Mouse (Mus musculus) embryonic facial prominence, embryonic 15.5 days (tissue): ENCODE results near the gene Pakap. TPM values are rescaled to one million over a fixed set of nuclear protein-coding genes. Genes with fewer than 3 reads are reported as not detected.

ENCODE experiments used
- ATAC-seq: fragments of 200-750 bp; cut with Nextera tagmentation; 2 replicates; pipeline ENCODE4 v1.8.0; 2017; ENCODE audit warnings: low read depth, moderate TSS enrichment; ENCODE audit not compliant: insufficient number of reproducible peaks, low FRiP score, low TSS enrichment
- H3K27ac ChIP-seq: fragments of 300-500 bp; sonication (generic); replicated peaks from 2 replicates; pipeline ENCODE4 v1.5.1; 2015; ENCODE audit warnings: mild to moderate bottlenecking, inconsistent platforms
- H3K27me3 ChIP-seq: fragments of 300-500 bp; sonication (generic); 2 replicates; pipeline ENCODE4 v1.6.1; 2015; ENCODE audit warnings: inconsistent platforms
- H3K36me3 ChIP-seq: fragments of 300-500 bp; sonication (generic); 2 replicates; pipeline ENCODE4 v1.6.1; 2015; ENCODE audit warnings: mild to moderate bottlenecking, inconsistent platforms
- H3K4me1 ChIP-seq: fragments of 300-500 bp; sonication (generic); 2 replicates; pipeline ENCODE4 v1.6.1; 2015; ENCODE audit warnings: inconsistent platforms
- H3K4me2 ChIP-seq: fragments of 300-500 bp; sonication (generic); replicated peaks from 2 replicates; pipeline ENCODE4 v1.6.1; 2015; ENCODE audit warnings: mild to moderate bottlenecking, inconsistent platforms
- H3K4me3 ChIP-seq: fragments of 300-500 bp; sonication (generic); replicated peaks from 2 replicates; pipeline ENCODE4 v1.5.1; 2015; ENCODE audit warnings: mild to moderate bottlenecking, inconsistent platforms
- H3K9ac ChIP-seq: fragments of 300-500 bp; sonication (generic); 2 replicates; pipeline ENCODE4 v1.6.1; 2015; ENCODE audit warnings: inconsistent platforms
- H3K9me3 ChIP-seq: fragments of 300-500 bp; sonication (generic); replicated peaks from 2 replicates; pipeline ENCODE4 v1.6.1; 2016; ENCODE audit warnings: inconsistent platforms
- WGBS: fragments of 180-500 bp; shearing (Covaris S2); methylation state at CpG from one replicate; pipeline ENCODE4 v1.1.7; 2015; 5-methylcytosine and 5-hydroxymethylcytosine counted together
- polyA plus RNA-seq: library from polyadenylated mRNA; unstranded; fragments of >200 nt; fragmentation: Nextera tagmentation; extraction: Ambion mirVana; gene quantifications from 2 replicates; pipeline ENCODE4 v1.2.1, GENCODE M21; 2015

Gene Pakap
- polyA plus RNA-seq, 1 experiment from 2014 or later = 27.6 TPM

GRCm38 (mm10) chr4:57920522-57920921, 352.5 kb downstream of the Pakap start:
- Histone ChIP-seq H3K4me3 (no peak overlapping the region), H3K4me2 (no peak overlapping the region), H3K4me1 (peaks cover 18% of the 10 kb centered on the region), H3K9me3 (no peaks in the 10 kb centered on the region), H3K27ac (no peak overlapping the region), H3K27me3 (no peaks in the 10 kb centered on the region), H3K9ac (no peak overlapping the region), H3K36me3 (no peaks in the 10 kb centered on the region)
- ATAC-seq = no peak
- WGBS = 89% methylated on average over 1 of the region's 1 CpGs

- Histone ChIP-seq H3K4me1 (peaks cover 8% of the 10 kb centered on the region; the same call in 1 of the 2 replicates), H3K9me3 (no peaks in the 10 kb centered on the region)
These were observed 354.2 kb downstream of the Pakap start for GRCm38 (mm10) chr4:57922171-57922570.

GRCm38 (mm10) chr4:57924556-57925071, 356.6 kb downstream of the Pakap start:
- H3K36me3 ChIP-seq = no peaks in the 10 kb centered on the region
- no peak overlapping the region for H3K4me3 ChIP-seq
- WGBS = 59% methylated on average over 6 of the region's 6 CpGs
- H3K9me3 ChIP-seq = no peaks in the 10 kb centered on the region
- peaks cover 6% of the 10 kb centered on the region; the same call in 1 of the 2 replicates for H3K4me1 ChIP-seq
- H3K4me2 ChIP-seq = no peak overlapping the region
- no peaks in the 10 kb centered on the region for H3K27me3 ChIP-seq
- no peak for ATAC-seq
- H3K27ac ChIP-seq = no peak overlapping the region
- H3K9ac ChIP-seq = no peak overlapping the region

More at GRCm38 (mm10) chr4:57922171-57922570, 354.2 kb downstream of the Pakap start:
- Histone ChIP-seq H3K27ac (no peak overlapping the region), H3K27me3 (no peaks in the 10 kb centered on the region), H3K36me3 (no peaks in the 10 kb centered on the region), H3K4me2 (no peak overlapping the region), H3K9ac (no peak overlapping the region), H3K4me3 (no peak overlapping the region)
- WGBS = 75% methylated on average over 5 of the region's 5 CpGs
- no peak for ATAC-seq

- WGBS = 21% methylated on average over 3 of the region's 3 CpGs
- H3K9me3 ChIP-seq = no peaks in the 10 kb centered on the region
- H3K4me2 ChIP-seq = no peak overlapping the region
- H3K9ac ChIP-seq = no peak overlapping the region
- no peak overlapping the region for H3K4me3 ChIP-seq
- no peaks in the 10 kb centered on the region for H3K36me3 ChIP-seq
- ATAC-seq = no peak
- H3K4me1 ChIP-seq = no peaks in the 10 kb centered on the region
- H3K27ac ChIP-seq = no peak overlapping the region
- H3K27me3 ChIP-seq = no peaks in the 10 kb centered on the region
These were observed 359.7 kb downstream of the Pakap start for GRCm38 (mm10) chr4:57927464-57928205.

DNA sequence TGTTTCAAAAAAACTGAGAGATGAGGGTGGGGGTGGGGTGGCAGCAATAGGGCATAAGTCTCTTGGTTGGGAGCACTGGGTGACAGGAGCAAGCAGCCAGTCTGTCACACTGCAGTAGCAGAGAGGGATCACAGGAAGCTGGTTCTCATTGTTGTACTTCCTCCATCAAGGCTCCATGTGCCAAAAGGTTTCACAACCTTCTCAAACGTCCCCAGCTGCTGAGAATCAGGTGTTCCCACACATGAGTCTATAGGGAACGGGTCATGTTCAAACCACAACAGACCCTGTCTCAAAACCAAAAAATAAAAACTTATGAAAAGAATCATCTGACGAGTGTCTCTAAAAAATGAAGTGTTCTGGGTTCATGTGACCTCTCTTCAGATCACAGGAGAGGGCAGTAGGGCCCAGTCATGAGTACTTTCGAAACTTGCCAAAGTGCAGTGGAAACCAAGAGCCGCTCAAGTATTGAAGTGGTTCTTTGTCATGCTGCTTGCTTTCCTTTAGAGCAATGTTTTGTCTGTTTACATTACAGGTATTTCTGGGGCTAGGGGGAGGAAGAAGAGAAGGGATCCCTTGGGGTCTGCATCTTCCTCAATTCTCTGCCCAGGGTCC, 362.7 kb downstream of the Pakap start:
- Histone ChIP-seq H3K4me3 (no peak overlapping the region), H3K27ac (no peak overlapping the region), H3K4me1 (no peaks in the 10 kb centered on the region), H3K9me3 (no peaks in the 10 kb centered on the region), H3K4me2 (no peak overlapping the region), H3K9ac (no peak overlapping the region), H3K36me3 (no peaks in the 10 kb centered on the region), H3K27me3 (no peaks in the 10 kb centered on the region)
- no peak for ATAC-seq
- WGBS = 73% methylated on average over 5 of the region's 5 CpGs

GRCm38 (mm10) chr4:57934181-57934580, 366.2 kb downstream of the Pakap start:
- H3K36me3 ChIP-seq = no peaks in the 10 kb centered on the region

GRCm38 (mm10) chr4:57937292-57937691, 369.3 kb downstream of the Pakap start:
- no peak overlapping the region for H3K27ac ChIP-seq
- WGBS = 78% methylated on average over 6 of the region's 6 CpGs
- H3K9ac ChIP-seq = no peak overlapping the region
- no peaks in the 10 kb centered on the region for H3K9me3 ChIP-seq
- no peaks in the 10 kb centered on the region; the same call in 1 of the 2 replicates for H3K36me3 ChIP-seq
- no peak for ATAC-seq
- no peak overlapping the region for H3K4me3 ChIP-seq
- H3K27me3 ChIP-seq = no peaks in the 10 kb centered on the region
- H3K4me2 ChIP-seq = no peak overlapping the region
- H3K4me1 ChIP-seq = no peaks in the 10 kb centered on the region

More at GRCm38 (mm10) chr4:57934181-57934580, 366.2 kb downstream of the Pakap start:
- Histone ChIP-seq H3K4me1 (no peaks in the 10 kb centered on the region), H3K27ac (no peak overlapping the region), H3K4me3 (no peak overlapping the region), H3K4me2 (no peak overlapping the region), H3K9me3 (no peaks in the 10 kb centered on the region), H3K9ac (no peak overlapping the region), H3K27me3 (no peaks in the 10 kb centered on the region)
- no peak for ATAC-seq
- 62% methylated on average over 5 of the region's 5 CpGs for WGBS

GRCm38 (mm10) chr4:57940631-57941030, 372.7 kb downstream of the Pakap start:
- Histone ChIP-seq H3K9me3 (no peaks in the 10 kb centered on the region), H3K36me3 (peaks cover 21% of the 10 kb centered on the region), H3K27ac (no peak overlapping the region), H3K4me1 (no peaks in the 10 kb centered on the region), H3K4me3 (no peak overlapping the region), H3K9ac (no peak overlapping the region), H3K4me2 (no peak overlapping the region), H3K27me3 (no peaks in the 10 kb centered on the region)
- 83% methylated on average over 4 of the region's 4 CpGs for WGBS
- no peak for ATAC-seq

DNA sequence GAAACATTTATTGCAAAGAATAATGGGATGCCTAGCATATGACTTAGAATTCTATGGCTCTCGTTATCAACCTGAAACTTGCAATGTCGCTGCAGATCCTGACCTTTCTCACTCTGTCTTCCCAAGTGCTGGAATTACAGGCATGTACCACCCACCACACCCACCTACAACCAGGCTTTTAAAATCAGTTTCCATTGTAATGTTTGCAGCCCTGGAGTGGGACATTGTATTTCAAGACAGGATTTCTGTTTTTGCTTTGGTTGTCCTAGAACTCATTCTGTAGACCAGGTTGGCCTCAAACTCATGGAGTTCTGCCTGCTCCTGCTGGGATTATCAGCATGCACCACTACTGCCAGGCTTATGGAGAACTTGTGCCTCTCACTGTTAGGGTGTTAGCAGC, 374.9 kb downstream of the Pakap start:
- Histone ChIP-seq H3K27me3 (no peaks in the 10 kb centered on the region), H3K27ac (no peak overlapping the region), H3K9me3 (no peaks in the 10 kb centered on the region), H3K4me2 (no peak overlapping the region), H3K4me3 (no peak overlapping the region), H3K36me3 (peaks cover 35% of the 10 kb centered on the region), H3K9ac (no peak overlapping the region), H3K4me1 (no peaks in the 10 kb centered on the region)
- no peak for ATAC-seq
- WGBS = 94% methylated on average over 2 of the region's 2 CpGs
